Mouse (Mus musculus): ENCODE data around the gene Xxylt1.

Gene Xxylt1

DNA sequence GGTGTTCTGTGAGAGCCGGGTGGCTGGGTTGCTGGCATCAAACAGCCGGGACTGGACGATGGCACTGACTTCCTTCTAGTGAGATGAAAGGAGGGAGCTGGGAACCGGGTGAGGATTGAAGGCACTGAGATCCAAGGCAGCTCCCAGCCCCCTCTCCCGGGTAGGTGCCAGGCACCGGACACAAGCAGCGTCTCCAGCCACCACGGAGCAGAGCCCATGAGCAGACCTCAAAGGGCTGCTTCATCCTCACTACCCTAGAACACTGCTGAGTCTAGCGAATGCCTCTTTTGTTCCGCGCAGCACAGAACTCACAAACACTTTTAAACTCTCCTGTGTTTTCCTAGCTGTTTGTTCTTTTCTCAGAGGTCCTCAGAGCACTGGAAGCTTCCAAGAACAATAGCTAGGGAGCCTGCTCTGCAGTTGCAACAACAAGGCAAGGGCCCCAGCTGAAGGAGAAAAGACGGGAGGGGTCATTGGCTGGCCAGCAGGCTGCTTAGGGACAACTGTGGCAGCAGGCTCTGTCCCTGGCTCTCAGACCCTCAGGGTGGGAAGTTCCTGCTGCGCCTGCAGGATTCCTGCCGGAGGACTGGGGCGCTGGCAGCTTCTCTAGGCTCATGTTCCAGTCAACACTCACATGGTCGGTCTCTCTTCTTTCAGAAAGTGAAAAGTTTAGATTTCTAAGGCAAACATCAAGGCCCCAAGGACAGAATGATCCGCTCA lies 96.2 kb downstream of the Xxylt1 start:
- peak; percentile 45 for DNase-seq

DNA sequence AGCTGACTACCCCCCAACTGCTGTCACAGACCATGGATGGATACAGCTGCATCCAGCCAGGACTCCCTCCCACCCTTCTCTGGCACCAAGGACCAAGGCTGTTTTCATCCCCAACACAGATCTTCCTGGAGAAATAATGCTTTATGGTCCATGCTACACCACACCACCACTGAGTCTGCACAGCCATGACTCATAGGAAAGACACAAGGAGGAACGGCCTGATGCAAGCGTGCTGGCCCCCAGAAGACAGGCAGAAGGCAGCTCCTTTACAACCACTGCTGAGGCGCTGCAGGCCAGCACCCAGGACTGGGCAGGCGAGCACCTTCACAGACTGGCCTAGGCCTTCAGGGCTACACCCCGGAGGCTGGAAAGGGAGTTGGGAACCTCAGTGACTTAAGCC lies 97.1 kb downstream of the Xxylt1 start:
- no peak for DNase-seq

DNA sequence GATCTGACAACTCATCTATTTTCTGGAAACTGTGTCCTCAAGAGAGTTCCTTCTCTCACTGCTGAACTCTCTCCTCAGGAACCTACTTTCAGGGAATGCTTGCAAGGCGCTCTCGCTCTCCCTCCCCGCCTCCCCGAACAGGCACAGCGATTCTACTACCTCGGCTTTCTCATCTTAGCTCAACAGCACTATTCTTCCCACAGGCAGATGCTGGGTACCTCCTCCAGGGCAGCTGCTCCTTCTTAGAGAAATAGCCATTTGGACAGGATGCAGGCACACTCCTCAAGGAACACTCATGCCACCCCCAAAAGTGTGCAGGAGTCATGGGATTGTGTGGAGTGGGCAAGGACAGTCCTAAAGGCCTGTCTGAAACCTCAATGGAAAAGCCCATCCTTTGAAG lies 97.5 kb downstream of the Xxylt1 start:
- no peak for DNase-seq

DNA sequence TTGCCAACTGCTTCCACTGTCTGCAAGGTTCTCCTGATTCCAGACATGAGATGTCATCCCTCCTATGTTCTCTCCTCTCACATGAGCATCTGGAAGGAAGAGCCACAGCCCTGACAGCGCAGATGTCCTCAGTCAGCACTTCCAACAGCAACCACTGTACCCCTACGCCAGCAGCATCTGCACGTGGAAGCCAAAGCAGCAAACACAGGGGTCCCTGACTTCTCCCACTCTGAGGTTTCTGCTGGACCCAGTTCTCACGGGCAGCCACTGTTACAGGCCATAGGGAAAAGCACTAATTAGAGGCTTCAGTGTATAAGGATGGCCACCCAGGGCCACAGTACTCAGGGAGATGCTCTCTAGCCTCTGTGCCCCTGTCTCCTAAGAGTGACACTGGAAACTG lies 98.0 kb downstream of the Xxylt1 start:
- DNase-seq = no peak

DNA sequence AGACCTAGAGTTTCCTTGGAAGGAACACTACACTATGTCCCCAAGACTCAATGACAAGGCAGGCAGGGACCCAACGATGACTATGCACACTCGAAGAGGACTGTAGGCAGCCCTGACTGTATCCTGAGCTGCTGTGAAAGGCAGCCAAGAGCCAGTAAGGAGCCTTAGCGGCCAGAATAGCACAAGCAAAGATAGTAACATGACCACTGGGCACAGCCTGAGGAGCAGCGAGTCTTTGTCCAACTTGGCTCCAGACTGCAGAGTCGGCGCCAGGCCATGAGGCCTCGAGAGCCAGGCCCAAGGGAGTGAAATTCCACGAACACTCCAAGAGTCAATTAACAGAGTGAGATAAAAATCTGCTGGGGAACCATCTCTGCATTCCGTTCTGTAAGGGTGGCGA lies 99.9 kb downstream of the Xxylt1 start:
- DNase-seq = no peak

DNA sequence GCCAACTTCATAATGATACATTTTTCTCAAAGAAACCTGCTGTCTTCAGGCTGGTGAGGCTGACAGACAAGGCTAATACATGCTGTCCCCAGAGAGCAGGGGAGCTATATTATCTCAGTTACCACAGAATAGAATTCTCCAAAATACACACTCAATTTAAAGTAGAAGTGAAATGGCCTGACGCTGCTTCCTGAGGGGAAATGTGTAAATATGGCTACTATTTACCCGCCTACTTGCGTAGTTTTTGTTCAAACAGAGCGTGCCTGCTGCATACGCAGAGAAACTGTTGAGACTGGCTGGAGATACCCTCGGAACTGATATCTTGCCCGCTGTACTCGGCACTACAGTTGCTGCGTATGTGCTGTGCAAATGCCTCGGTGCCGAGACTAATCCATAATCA lies 101.3 kb downstream of the Xxylt1 start:
- DNase-seq = no peak

DNA sequence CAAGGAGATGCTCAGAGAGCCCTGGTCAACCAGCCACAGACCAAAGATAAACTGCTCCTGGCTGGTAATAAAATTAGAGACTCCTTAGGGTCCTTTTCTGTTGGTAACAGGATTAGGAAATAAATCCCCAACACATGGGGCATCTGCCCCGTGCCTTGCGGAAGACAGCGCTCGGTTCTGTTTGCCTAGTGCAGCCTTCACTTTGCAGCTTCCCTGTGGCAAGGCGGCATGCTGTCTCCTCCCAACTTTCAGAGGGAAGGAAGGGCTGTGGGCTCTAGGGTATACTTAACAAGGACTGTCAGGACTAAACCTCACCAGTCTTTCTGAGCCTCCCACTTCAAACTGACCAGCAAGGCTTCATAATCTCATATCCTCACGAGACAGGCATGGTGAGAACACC lies 103.5 kb downstream of the Xxylt1 start:
- DNase-seq = no peak

DNA sequence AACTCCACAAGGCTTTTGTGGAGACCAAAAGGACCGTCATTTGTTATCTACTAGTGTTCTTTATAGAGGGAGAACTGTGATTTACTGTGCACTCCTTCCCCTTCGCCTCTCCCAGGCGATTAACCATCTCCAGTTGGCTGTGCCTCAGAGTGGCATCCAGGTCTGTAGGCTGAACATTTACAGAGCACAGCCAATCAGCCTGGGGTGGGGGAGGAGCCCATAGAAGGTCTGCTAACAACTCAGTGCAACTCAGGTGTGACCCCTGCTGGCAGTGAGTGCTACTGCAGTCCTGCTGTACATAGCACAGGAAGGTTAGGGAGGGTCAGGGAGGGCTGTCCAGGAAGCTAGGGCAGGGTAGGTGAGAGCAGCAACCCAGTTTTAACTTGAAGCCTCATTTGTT lies 104.0 kb downstream of the Xxylt1 start:
- peak; percentile 94 for DNase-seq

DNA sequence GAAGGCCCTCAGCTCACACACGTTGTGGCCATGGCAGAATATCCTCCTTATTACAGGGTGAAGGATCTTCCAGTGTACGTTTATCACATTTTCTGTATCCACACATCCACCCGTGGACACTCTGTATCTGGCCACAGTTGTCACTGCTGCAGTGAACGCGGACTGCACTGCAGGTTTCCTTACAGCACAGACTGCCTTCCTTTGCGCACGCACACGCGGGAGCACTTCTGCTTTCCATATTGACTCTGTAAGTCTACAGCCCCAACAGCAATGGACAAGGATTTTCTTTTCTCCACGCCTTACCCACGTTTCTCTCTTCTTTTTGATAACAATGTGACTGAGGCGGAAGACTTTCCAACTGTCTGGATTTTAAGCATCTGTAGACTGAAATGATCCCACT lies 106.7 kb downstream of the Xxylt1 start:
- no peak for DNase-seq

DNA sequence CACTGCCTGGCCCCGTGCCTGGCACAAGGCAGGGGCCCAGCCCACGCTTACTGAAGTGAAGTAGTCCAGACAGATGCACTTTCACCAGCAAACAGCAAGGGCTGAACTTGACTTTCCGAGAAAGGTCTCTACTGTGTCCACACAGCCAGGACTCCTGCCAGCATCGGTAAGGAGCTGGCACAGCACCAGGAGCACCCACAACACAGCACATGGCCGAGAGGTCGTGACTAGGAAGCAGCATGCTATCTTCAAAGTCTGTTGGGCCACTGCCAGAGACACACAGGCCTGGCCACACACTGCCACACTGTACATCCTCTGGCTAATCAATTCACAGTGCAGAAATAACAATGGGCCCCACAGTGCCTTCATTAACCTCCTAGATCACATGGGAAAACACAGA lies 107.8 kb downstream of the Xxylt1 start:
- no peak for DNase-seq

DNA sequence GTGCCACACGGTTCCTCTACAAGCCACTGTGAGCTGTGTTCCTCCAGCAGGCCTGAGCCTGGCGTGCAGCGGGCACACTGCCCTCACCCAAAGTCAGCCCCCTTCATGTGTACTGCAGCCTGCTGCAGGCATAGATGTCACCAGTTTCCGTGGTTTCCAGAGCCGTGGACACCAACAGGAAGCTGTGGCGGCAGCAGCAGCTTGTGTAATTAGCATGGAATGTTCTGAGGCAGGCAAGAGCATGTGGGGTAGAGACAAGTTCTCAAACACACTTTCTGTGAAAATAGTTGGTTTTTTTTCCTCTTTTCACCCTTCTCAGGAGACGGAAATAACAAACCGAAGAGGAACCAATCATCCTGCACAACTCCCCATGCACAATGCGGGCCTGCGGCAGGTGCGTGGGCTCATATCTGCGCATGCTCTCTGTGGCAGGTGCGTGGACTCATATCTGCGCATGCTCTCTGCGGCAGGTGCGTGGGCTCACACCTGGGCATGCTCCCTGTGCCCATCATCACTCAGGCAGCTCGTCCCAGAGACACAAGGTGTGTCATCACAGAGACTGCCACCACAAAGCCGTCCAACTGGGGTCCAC lies 109.2 kb downstream of the Xxylt1 start:
- no peak for DNase-seq

DNA sequence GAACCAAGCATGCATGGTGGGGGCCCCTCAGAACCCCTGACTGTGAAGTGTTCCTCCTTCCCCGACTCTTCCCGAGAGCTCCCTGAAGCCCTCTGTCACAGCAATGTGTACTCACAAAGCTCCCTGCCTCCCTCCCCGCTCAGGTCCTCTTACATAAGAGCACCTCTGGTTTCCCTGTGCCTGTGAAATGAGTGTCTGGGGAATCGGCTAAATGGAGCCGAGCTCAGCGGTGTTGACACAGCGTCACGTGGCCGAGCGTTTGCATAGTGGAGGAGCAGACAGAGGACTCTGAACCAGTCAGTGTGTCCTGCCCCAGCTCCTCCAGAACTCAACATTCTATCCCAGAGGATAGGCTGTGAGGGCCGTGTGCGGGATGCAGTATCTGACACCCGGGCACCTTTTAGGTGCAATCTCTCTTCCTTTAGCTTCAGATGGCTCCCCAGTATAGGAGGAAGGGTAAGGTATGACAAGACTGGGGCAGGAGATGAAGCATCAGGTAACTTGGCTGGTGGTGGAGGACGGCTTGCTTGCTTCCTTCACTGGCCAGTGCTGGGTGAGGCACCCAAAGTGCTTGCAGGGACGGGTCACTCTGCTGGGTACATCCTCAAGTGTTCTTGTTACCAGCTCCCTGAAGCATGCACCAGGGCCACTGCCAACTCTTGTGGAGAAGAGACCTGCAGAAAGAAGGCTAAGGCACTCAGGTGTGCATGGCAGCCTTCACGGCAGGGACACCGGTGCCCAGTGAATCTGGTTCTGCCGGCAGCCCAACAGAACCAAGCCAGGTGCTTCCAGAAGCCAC lies 111.8 kb downstream of the Xxylt1 start:
- peak; percentile 44 for DNase-seq

DNA sequence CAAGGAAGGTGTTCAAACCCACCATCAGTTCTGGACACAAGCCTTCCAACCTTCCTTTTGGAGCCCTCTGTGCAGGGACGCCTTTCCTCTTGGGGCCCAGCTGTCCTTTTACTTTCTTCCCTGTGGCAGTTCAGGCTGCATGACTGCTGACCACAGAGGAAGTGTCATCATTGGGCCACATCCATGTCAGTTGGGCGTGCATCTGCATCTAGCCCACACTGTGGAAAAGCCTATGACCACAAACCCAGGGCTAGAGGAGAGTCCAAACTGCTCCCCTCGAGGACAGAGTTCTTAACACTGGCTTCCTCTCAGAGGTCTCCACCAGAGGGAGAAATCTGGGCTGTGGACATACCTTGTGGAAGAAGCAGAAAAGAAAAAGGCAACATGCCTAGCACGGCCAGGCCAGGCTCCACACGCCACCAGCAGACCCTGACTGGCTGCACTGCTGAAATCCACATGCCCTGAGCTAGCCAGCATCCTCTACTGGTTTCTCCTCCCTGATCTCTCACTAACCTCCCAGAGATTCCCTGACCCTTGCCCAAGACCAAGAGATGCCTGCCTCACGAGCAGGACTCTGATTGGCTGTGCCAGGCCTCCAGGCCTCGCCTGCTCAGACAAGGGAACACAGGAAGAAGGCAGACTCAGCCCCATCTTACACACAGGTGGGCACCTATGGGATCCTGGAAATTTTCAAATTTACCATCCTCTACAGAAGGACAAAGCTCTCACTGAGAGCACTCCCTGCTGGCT lies 112.7 kb downstream of the Xxylt1 start:
- DNase-seq = no peak

DNA sequence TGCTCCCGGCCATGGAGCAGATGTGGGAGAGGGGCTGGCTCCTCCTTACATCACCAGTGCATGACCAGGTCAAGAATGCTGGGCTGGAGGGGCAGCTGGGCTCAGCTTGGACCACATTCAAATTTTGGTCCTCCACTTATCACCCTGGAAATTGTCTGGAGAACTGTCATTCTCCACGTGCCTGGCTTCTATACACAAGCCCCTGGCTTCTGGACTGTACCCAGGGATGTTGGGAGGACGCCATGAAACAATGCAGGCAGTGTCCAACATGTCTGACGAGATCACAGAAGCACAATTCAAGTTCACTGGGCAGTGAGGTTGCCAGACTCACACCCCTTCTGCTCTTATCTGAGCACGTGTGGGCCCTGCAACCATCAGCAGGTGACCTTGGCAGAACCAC lies 114.5 kb downstream of the Xxylt1 start:
- DNase-seq = no peak

DNA sequence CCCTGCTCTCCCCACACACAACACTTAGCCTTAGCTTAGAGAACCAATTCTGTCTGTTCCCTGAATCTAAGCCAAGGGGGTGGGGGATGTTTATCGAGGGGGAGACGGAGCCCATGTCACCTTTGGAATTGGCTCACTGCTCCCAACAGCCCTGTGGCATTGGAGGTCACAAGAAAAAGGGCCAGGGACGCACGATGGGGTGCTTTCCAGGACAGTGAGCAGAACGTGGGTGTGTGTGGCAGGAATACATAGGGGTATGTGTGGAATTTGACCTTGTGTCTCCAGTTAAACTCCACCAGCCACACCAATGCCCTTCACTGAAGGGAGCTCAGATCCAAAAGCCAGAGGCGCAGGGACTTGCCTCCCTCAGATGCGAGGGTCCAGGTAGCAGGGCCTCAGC lies 116.3 kb downstream of the Xxylt1 start:
- DNase-seq = no peak

DNA sequence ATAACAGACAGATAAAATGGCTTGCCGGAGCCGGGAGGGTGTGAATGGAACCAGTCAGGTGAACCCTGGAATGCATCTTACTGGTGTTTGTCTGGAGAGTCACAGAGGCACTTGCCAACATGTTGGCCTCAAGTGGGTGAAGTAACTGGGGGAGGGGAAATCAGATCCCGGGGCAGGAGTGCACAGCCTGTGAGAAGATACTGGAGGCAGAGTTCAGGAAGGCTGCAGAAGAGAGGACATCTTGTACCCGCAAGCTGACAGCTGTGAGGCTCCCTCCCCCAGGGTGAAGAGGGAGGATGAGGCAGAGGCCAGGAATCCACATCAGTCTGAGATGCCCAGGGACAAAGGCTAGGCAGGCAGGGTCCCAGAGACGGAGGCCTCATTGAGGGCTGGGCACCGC lies 116.8 kb downstream of the Xxylt1 start:
- no peak for DNase-seq

DNA sequence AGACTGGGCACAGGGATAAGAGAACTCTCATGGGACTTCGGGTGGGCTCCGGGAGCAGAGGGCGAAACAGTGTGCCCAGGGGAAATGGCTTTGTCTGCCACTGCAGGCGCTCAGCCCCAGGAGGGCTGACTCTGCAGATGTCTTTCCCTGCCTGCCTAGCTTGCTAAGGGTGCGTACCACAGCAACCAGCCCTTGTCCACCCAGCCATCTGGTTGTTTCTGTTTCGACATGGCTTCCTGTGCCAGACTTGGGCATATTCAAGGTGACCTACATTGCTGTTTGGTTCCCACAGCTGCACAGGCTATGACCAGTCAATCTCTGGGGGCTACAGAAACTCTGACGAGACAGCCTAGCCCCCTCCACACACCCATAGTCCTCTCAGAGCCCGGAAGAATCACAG lies 118.7 kb downstream of the Xxylt1 start:
- no peak for DNase-seq

DNA sequence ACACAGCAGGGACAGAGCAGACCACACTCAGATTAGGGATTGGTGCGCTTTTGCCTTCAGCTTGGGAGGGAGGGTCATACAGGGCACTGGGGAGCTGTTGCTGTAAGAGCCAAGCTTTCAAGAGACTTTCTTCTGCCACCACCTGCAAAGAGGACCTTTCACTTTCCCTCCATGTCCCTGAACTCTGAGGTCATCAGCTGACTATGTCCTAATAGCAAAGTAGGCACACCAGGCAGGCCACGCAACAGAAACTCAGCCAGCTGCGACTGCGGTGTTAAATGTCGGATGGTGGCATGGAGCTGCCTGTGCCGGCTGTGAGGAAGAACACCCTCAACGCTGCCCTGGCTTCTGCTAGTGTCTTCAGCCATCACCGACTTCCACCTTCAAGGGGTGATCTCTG lies 120.1 kb downstream of the Xxylt1 start:
- DNase-seq = no peak

DNA sequence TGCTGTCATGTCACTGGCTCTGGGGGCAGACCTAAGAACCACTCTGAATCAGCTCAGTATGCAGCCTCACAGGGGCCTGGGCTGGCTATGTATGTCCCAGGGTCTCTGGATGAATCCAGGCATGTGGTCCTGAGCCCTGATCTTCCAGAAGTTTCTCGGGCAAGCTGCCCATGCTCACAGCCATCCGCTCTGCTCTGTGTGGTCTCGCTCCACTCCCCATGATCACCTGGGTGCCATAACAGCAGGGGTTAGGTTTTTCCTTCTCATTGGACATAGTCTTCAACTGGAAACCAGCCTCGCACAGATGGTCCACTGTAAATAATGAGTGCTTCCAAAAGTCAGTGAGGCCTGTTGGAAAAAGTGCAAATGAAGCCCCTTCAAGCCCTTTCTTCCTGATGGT lies 121.0 kb downstream of the Xxylt1 start:
- DNase-seq = no peak

DNA sequence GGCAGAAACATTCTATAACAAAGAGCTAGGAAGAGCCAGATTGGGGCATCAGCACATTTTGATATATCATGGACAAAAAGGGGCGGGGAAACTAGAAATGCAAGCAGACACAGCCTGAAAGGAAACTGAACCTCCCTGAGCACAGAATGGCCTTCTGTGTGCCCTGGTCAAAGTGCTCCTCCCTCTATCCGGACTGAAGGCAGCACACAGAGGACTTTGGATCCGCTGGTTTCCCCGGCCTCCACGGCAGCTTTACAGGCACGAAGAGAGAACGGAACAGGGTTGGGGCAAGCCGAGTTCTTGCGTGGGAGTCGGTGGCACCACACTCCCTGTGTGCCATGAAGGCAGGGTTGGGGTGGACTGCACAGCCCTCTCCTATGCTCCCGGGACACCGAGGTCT lies 121.5 kb downstream of the Xxylt1 start:
- no peak for DNase-seq

DNA sequence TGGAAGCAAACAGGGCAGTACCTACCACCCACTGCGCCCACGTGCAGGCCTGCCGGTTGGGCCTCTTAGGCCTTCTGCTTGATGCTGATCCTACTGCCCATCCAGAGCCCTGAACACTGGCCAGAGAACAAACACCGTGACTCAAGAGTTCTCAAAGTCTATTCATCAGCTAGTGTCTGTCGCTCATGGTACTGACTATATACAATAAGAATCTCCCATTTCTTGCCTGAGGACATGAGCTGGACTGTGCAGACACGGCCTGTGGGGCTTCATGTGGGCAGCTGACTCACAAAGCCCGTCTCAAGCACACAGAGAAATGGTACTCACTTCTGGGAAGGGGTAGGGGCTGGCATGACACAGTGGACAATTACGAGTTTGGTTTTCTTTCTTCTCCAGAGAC lies 125.1 kb downstream of the Xxylt1 start:
- DNase-seq = no peak

DNA sequence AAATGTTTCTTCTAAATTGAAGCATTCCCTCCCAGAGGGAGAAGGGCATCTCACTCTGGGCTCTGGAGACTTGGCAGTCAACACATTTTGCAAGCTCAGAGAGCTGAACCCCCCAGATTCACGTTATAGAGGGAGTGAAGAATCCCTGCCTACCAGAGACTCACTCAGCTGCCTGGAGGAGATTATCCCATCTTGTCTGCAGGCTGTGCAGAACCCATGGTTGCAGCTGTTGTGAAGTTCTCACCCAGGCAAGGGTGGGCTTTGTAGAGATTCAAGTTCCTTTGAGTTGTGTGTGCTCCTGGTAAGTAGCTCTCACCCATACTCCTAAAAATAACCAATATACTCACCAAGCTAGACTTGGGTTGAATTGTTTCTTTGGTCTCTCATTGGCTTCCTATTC lies 132.6 kb downstream of the Xxylt1 start:
- no peak for DNase-seq

DNA sequence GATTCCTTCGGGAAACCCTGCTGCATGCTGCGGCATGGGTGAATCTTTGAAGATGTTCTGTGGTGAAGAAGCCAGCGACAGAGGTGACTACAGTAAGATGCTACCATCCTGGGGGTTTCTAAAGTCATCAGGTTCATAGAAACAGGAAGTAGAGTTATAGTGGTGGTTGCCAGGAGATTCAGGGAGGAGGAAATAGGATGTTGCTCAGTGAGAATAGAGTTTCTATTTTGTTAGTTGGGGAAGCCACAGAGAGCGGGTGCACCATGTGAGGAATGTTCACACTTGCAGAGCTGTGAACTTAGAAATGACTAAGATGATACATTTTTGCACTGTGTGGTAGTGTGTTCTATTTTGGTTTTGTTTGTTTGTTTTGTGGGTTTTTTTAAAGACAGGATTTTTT lies 133.0 kb downstream of the Xxylt1 start:
- no peak for DNase-seq

DNA sequence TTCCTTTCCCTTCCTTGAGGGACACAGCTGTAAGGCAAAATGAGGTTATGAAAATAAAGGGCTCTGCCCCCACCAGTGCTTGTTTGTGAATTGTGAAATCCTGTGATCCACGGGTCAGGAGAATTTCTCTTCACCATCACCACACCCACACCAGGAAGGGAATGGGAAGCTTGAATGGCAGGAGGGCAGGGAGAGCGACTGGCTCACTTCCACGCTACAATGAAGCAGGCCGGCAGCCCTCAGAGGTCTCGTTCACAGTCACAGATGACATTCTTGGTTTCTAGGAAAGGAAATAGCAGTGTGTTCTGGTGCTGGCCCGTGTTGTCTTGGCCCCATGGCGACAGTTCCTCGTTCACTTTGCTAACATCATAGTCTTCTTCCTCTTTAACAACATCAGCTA lies 136.3 kb downstream of the Xxylt1 start:
- no peak for DNase-seq
